Mouse (Mus musculus) embryonic facial prominence, embryonic 10.5 days (tissue): ENCODE data around the gene Gpr85. TPM values are rescaled to one million over a fixed set of nuclear protein-coding genes. Genes with fewer than 3 reads are reported as not detected.

ENCODE experiments used
- DNase-seq: peaks from one replicate; pipeline ENCODE4 v3.0.0-alpha.2; 2017; ENCODE audit warnings: low spot score
- H3K27ac ChIP-seq: fragments of 300-500 bp; sonication (generic); replicated peaks from 2 replicates; pipeline ENCODE4 v1.5.1; 2016; ENCODE audit warnings: mild to moderate bottlenecking
- H3K27me3 ChIP-seq: fragments of 300-500 bp; sonication (generic); replicated peaks from 2 replicates; pipeline ENCODE4 v1.6.1; 2016; ENCODE audit warnings: low read depth, mild to moderate bottlenecking; ENCODE audit not compliant: poor library complexity, severe bottlenecking
- H3K36me3 ChIP-seq: fragments of 300-500 bp; sonication (generic); replicated peaks from 2 replicates; pipeline ENCODE4 v1.6.1; 2016; ENCODE audit warnings: mild to moderate bottlenecking, moderate library complexity
- H3K4me1 ChIP-seq: fragments of 300-500 bp; sonication (generic); 2 replicates; pipeline ENCODE4 v1.6.1; 2016
- H3K4me3 ChIP-seq: fragments of 300-500 bp; sonication (generic); 2 replicates; pipeline ENCODE4 v1.5.1; 2016; ENCODE audit warnings: mild to moderate bottlenecking, moderate library complexity
- H3K9me3 ChIP-seq: fragments of 300-500 bp; sonication (generic); 2 replicates; pipeline ENCODE4 v1.6.1; 2016; ENCODE audit warnings: mild to moderate bottlenecking
- WGBS: fragments of 180-500 bp; shearing (Covaris S2); methylation state at CpG from one replicate; pipeline ENCODE4 v1.1.7; 2016; 5-methylcytosine and 5-hydroxymethylcytosine counted together
- polyA plus RNA-seq: library from polyadenylated mRNA; unstranded; fragments of >200 nt; fragmentation: Nextera tagmentation; extraction: Ambion mirVana; gene quantifications from 2 replicates; pipeline ENCODE4 v1.2.1, GENCODE M21; 2016

Gene Gpr85
- polyA plus RNA-seq = 4.0 and 4.4 TPM in 2 replicates

- Histone ChIP-seq H3K4me3 (peak within 1 kb of the TSS; percentile 70), H3K36me3 (no peaks in the 10 kb centered on the region), H3K27ac (peak within 1 kb of the TSS; percentile 92), H3K4me1 (peaks cover 7% of the 10 kb centered on the region; the same call in 1 of the 2 replicates), H3K27me3 (peaks cover 23% of the 10 kb centered on the region), H3K9me3 (no peaks in the 10 kb centered on the region)
- 45% methylated on average over 18 of the region's 18 CpGs for WGBS
- peak; percentile 24 for DNase-seq
Measured at GRCm38 (mm10) chr6:13839345-13840054, at the start of gene Gpr85. Gpr85 (minus strand) TSS chr6:13839942.

GRCm38 (mm10) chr6:13884877-13885592 lies 45.3 kb upstream of the Gpr85 start:
- Histone ChIP-seq H3K9me3 (no peaks in the 10 kb centered on the region), H3K27me3 (no peaks in the 10 kb centered on the region), H3K4me3 (no peak overlapping the region), H3K27ac (no peak overlapping the region), H3K4me1 (no peaks in the 10 kb centered on the region), H3K36me3 (0 out of 2 replicates have a peak, but pooled peaks cover 3% of the 10 kb centered on the region)
- WGBS = 90% methylated on average over 3 of the region's 3 CpGs
- no peak for DNase-seq

GRCm38 (mm10) chr6:13882919-13883318 lies 43.2 kb upstream of the Gpr85 start:
- no peak overlapping the region for H3K27ac ChIP-seq
- no peaks in the 10 kb centered on the region for H3K9me3 ChIP-seq
- H3K4me1 ChIP-seq = no peaks in the 10 kb centered on the region
- no peak for DNase-seq
- H3K4me3 ChIP-seq = no peak overlapping the region
- H3K27me3 ChIP-seq = no peaks in the 10 kb centered on the region
- 0 out of 2 replicates have a peak, but pooled peaks cover 3% of the 10 kb centered on the region for H3K36me3 ChIP-seq

GRCm38 (mm10) chr6:13873959-13874358 lies 34.2 kb upstream of the Gpr85 start:
- Histone ChIP-seq H3K4me1 (peaks cover 6% of the 10 kb centered on the region), H3K4me3 (no peak overlapping the region), H3K27me3 (no peaks in the 10 kb centered on the region), H3K36me3 (0 out of 2 replicates have a peak, but pooled peaks cover 1% of the 10 kb centered on the region), H3K9me3 (no peaks in the 10 kb centered on the region), H3K27ac (no peak overlapping the region)
- 84% methylated on average over 2 of the region's 2 CpGs for WGBS
- no peak for DNase-seq

GRCm38 (mm10) chr6:13872076-13872475 lies 32.3 kb upstream of the Gpr85 start:
- Histone ChIP-seq H3K4me1 (peaks cover 6% of the 10 kb centered on the region), H3K27ac (0 out of 2 replicates have a peak overlapping the region, but pooled peaks have one; percentile 87), H3K27me3 (no peaks in the 10 kb centered on the region), H3K9me3 (no peaks in the 10 kb centered on the region), H3K36me3 (peaks cover 12% of the 10 kb centered on the region), H3K4me3 (peak overlapping the region; percentile 66; the same call in 1 of the 2 replicates)
- DNase-seq = no peak
- 84% methylated on average over 7 of the region's 7 CpGs for WGBS

- peak overlapping the region; percentile 87 for H3K27ac ChIP-seq
- peaks cover 6% of the 10 kb centered on the region for H3K4me1 ChIP-seq
- H3K36me3 ChIP-seq = peaks cover 12% of the 10 kb centered on the region
- H3K9me3 ChIP-seq = no peaks in the 10 kb centered on the region
- WGBS = 4% methylated on average over 7 of the region's 7 CpGs
- H3K4me3 ChIP-seq = peak overlapping the region; percentile 66
- no peak for DNase-seq
- no peaks in the 10 kb centered on the region for H3K27me3 ChIP-seq
Measured at GRCm38 (mm10) chr6:13871625-13871958, 31.9 kb upstream of the Gpr85 start.

- Histone ChIP-seq H3K4me1 (peaks cover 6% of the 10 kb centered on the region), H3K4me3 (peak within 1 kb of the TSS; percentile 66), H3K27me3 (no peaks in the 10 kb centered on the region), H3K27ac (peak within 1 kb of the TSS; percentile 87), H3K9me3 (no peaks in the 10 kb centered on the region), H3K36me3 (peaks cover 12% of the 10 kb centered on the region)
- 1% methylated on average over 19 of the region's 19 CpGs for WGBS
- DNase-seq = peak; percentile 90
Measured at GRCm38 (mm10) chr6:13870919-13871624, 31.3 kb upstream of the Gpr85 start, which contains the start of gene 2610001J05Rik. 2610001J05Rik (minus strand) TSS chr6:13871518.

- H3K4me3 ChIP-seq = peak overlapping the region; percentile 66
- no peaks in the 10 kb centered on the region for H3K27me3 ChIP-seq
- no peaks in the 10 kb centered on the region for H3K9me3 ChIP-seq
- peaks cover 6% of the 10 kb centered on the region for H3K4me1 ChIP-seq
- peak; percentile 21 for DNase-seq
- H3K27ac ChIP-seq = peak overlapping the region; percentile 79
- H3K36me3 ChIP-seq = peaks cover 12% of the 10 kb centered on the region
- 53% methylated on average over 12 of the region's 12 CpGs for WGBS
Measured at GRCm38 (mm10) chr6:13870289-13870741, 30.6 kb upstream of the Gpr85 start.

- Histone ChIP-seq H3K27ac (no peak overlapping the region), H3K4me3 (no peak overlapping the region), H3K36me3 (no peaks in the 10 kb centered on the region), H3K9me3 (no peaks in the 10 kb centered on the region), H3K4me1 (no peaks in the 10 kb centered on the region), H3K27me3 (no peaks in the 10 kb centered on the region)
- DNase-seq = no peak
- 91% methylated on average over 1 of the region's 1 CpGs for WGBS
Measured at GRCm38 (mm10) chr6:13860596-13860995, 20.9 kb upstream of the Gpr85 start.

GRCm38 (mm10) chr6:13859877-13860585 lies 20.3 kb upstream of the Gpr85 start:
- WGBS = 85% methylated on average over 6 of the region's 6 CpGs
- no peaks in the 10 kb centered on the region for H3K27me3 ChIP-seq
- no peaks in the 10 kb centered on the region for H3K4me1 ChIP-seq
- H3K4me3 ChIP-seq = no peak overlapping the region
- H3K27ac ChIP-seq = no peak overlapping the region
- H3K9me3 ChIP-seq = no peaks in the 10 kb centered on the region
- no peaks in the 10 kb centered on the region for H3K36me3 ChIP-seq
- DNase-seq = no peak

- H3K36me3 ChIP-seq = no peaks in the 10 kb centered on the region
- no peaks in the 10 kb centered on the region for H3K27me3 ChIP-seq
- no peaks in the 10 kb centered on the region; the same call in 1 of the 2 replicates for H3K4me1 ChIP-seq
- no peak for DNase-seq
- no peaks in the 10 kb centered on the region for H3K9me3 ChIP-seq
- no peak overlapping the region for H3K27ac ChIP-seq
- 22% methylated on average over 11 of the region's 11 CpGs for WGBS
- peak overlapping the region; percentile 41; the same call in 1 of the 2 replicates for H3K4me3 ChIP-seq
Measured at GRCm38 (mm10) chr6:13854230-13854629, 14.5 kb upstream of the Gpr85 start.

GRCm38 (mm10) chr6:13853244-13853643 lies 13.5 kb upstream of the Gpr85 start:
- Histone ChIP-seq H3K27me3 (no peaks in the 10 kb centered on the region), H3K4me3 (no peak overlapping the region), H3K9me3 (no peaks in the 10 kb centered on the region), H3K4me1 (no peaks in the 10 kb centered on the region; the same call in 1 of the 2 replicates), H3K36me3 (no peaks in the 10 kb centered on the region), H3K27ac (no peak overlapping the region)
- 68% methylated on average over 4 of the region's 4 CpGs for WGBS
- DNase-seq = no peak
